Mouse (Mus musculus) E14TG2a.4 (cell line): ENCODE data around the gene Tnfrsf13c.

Source experiments
- CTCF ChIP-seq: conservative IDR thresholded peaks from 2 replicates; pipeline ENCODE4 v1.5.1; 2014; ENCODE audit warnings: low read length
- NANOG ChIP-seq: IDR thresholded peaks from 2 replicates; pipeline ENCODE4 v1.6.1; 2014; ENCODE audit warnings: borderline replicate concordance, low read length, mixed read lengths
- POU5F1 ChIP-seq: IDR thresholded peaks from 2 replicates; pipeline ENCODE4 v1.6.1; 2014; ENCODE audit warnings: low read length, borderline replicate concordance

- TF ChIP-seq CTCF, result no peak
- TF ChIP-seq NANOG, result no peak
- TF ChIP-seq POU5F1, result no peak
Measured at GRCm38 (mm10) chr15:82204680-82205371, 19.3 kb downstream of the Tnfrsf13c start.
